Mouse (Mus musculus) liver, postnatal 0 days (tissue): Measurements from ENCODE around the gene Rgcc. TPM values are rescaled to one million over a fixed set of nuclear protein-coding genes. Genes with fewer than 3 reads are reported as not detected.

ENCODE experiments used
- ATAC-seq: fragments of 200-750 bp; cut with Nextera tagmentation; 2 replicates; pipeline ENCODE4 v1.8.0; 2017; ENCODE audit warnings: mild to moderate bottlenecking, moderate library complexity
- DNase-seq: peaks from one replicate; pipeline ENCODE4 v3.0.0-alpha.2; 2016
- H3K27ac ChIP-seq: fragments of 300-500 bp; sonication (generic); 2 replicates; pipeline ENCODE4 v1.5.1; 2014; ENCODE audit warnings: antibody characterized with exemption, moderate library complexity, mild to moderate bottlenecking, low read depth
- H3K27me3 ChIP-seq: fragments of 300-500 bp; sonication (generic); 2 replicates; pipeline ENCODE4 v1.6.1; 2014; ENCODE audit warnings: low read length, control low read depth, mixed read lengths; ENCODE audit not compliant: insufficient read depth
- H3K36me3 ChIP-seq: fragments of 300-500 bp; sonication (generic); replicated peaks from 2 replicates; pipeline ENCODE4 v1.6.1; 2014; ENCODE audit warnings: mild to moderate bottlenecking, control low read depth, low read length, moderate library complexity, mixed read lengths; ENCODE audit not compliant: insufficient read depth
- H3K4me1 ChIP-seq: fragments of 300-500 bp; sonication (generic); 2 replicates; pipeline ENCODE4 v1.6.1; 2014; ENCODE audit warnings: antibody characterized with exemption, mild to moderate bottlenecking, control low read depth; ENCODE audit not compliant: insufficient read depth
- H3K4me2 ChIP-seq: fragments of 300-500 bp; sonication (generic); 2 replicates; pipeline ENCODE4 v1.6.1; 2014; ENCODE audit warnings: low read depth, mild to moderate bottlenecking, low read length, moderate library complexity, mixed read lengths
- H3K4me3 ChIP-seq: fragments of 300-500 bp; sonication (generic); 2 replicates; pipeline ENCODE4 v1.5.1; 2014; ENCODE audit warnings: low read depth, low read length
- H3K9ac ChIP-seq: fragments of 300-500 bp; sonication (generic); replicated peaks from 2 replicates; pipeline ENCODE4 v1.6.1; 2014; ENCODE audit warnings: mild to moderate bottlenecking, moderate library complexity
- H3K9me3 ChIP-seq: fragments of 300-500 bp; sonication (generic); 2 replicates; pipeline ENCODE4 v1.6.1; 2016; ENCODE audit warnings: mild to moderate bottlenecking, control low read depth, low read length, mixed read lengths
- CTCF ChIP-seq: sonication (generic); IDR thresholded peaks from 2 replicates; pipeline ENCODE4 v1.5.1; 2016; ENCODE audit warnings: antibody characterized with exemption, low read depth
- EP300 ChIP-seq: IDR thresholded peaks from 2 replicates; pipeline ENCODE4 v1.6.1; 2016; ENCODE audit warnings: antibody characterized with exemption, low read depth, mild to moderate bottlenecking
- WGBS: fragments of 180-500 bp; shearing (Covaris S2); extraction: QIAGEN DNeasy Blood & Tissue Kit; methylation state at CpG from one replicate; pipeline ENCODE4 v1.1.7; 2014; ENCODE audit not compliant: insufficient replicate concordance; 5-methylcytosine and 5-hydroxymethylcytosine counted together
- polyA plus RNA-seq: library from polyadenylated mRNA; unstranded; fragments of >200 nt; fragmentation: Nextera tagmentation; extraction: Ambion mirVana; gene quantifications from 2 replicates; pipeline ENCODE4 v1.2.1, GENCODE M21; 2015

Gene Rgcc
- polyA plus RNA-seq, 1 experiment from 2014 or later, result 102 TPM

DNA sequence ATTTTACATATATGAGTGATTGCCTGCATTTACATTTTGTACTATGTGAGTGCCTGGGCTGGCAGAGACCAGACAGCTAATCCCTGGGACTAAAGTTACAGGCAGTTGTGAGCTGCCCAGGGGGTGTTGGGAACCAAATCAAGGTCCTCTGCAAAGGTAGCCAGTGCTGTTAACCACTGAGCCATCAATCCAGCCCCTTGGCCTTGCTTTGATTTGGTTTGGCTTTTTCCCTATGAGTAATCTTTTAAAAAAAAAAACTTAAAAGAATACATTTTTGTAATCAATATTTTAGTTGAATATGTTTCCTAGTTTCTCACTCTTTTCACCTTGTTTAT is 59.1 kb downstream of the Rgcc start:
- Histone ChIP-seq H3K9me3 (no peaks in the 10 kb centered on the region), H3K27me3 (no peaks in the 10 kb centered on the region), H3K36me3 (no peaks in the 10 kb centered on the region), H3K9ac (no peak overlapping the region), H3K4me1 (no peaks in the 10 kb centered on the region), H3K27ac (no peak overlapping the region), H3K4me3 (no peak overlapping the region), H3K4me2 (no peak overlapping the region)
- TF ChIP-seq CTCF (no peak), EP300 (no peak)
- ATAC-seq (no peak), DNase-seq (no peak)

- Histone ChIP-seq H3K4me2 (no peak overlapping the region), H3K9ac (no peak overlapping the region), H3K27me3 (no peaks in the 10 kb centered on the region), H3K4me1 (no peaks in the 10 kb centered on the region), H3K27ac (no peak overlapping the region), H3K4me3 (no peak overlapping the region), H3K9me3 (no peaks in the 10 kb centered on the region), H3K36me3 (no peaks in the 10 kb centered on the region)
- DNase-seq (no peak), ATAC-seq (no peak)
- TF ChIP-seq EP300, result no peak
- TF ChIP-seq CTCF, result no peak
- WGBS, result 59% methylated on average over 6 of the region's 6 CpGs
Measured at GRCm38 (mm10) chr14:79241656-79242385, 59.6 kb downstream of the Rgcc start.

- Histone ChIP-seq H3K4me2 (no peak overlapping the region), H3K9me3 (no peaks in the 10 kb centered on the region), H3K9ac (no peak overlapping the region), H3K4me3 (no peak overlapping the region), H3K27ac (no peak overlapping the region), H3K36me3 (no peaks in the 10 kb centered on the region), H3K4me1 (no peaks in the 10 kb centered on the region), H3K27me3 (no peaks in the 10 kb centered on the region)
- no peak for TF ChIP-seq CTCF
- no peak for TF ChIP-seq EP300
- ATAC-seq (no peak), DNase-seq (no peak)
- 72% methylated on average over 4 of the region's 4 CpGs for WGBS
Measured at GRCm38 (mm10) chr14:79241057-79241570, 60.3 kb downstream of the Rgcc start.

- H3K27me3 ChIP-seq, result no peaks in the 10 kb centered on the region
- H3K36me3 ChIP-seq, result no peaks in the 10 kb centered on the region
- ATAC-seq, result no peak
- no peak for DNase-seq
- no peak overlapping the region for H3K4me3 ChIP-seq
- no peak overlapping the region for H3K4me2 ChIP-seq
- TF ChIP-seq EP300, result no peak
- no peak for TF ChIP-seq CTCF
- no peak overlapping the region for H3K9ac ChIP-seq
- H3K4me1 ChIP-seq, result no peaks in the 10 kb centered on the region
- H3K27ac ChIP-seq, result no peak overlapping the region
- no peaks in the 10 kb centered on the region for H3K9me3 ChIP-seq
- WGBS, result 82% methylated on average over 12 of the region's 12 CpGs
Measured at GRCm38 (mm10) chr14:79239402-79239801, 62.0 kb downstream of the Rgcc start.

Other genes with a start within 250 kb of the Rgcc start
- not detected in 2 replicates for gene Zfp957, start 54.3 kb downstream of the Rgcc start, polyA plus RNA-seq
- 17.5 and 17.6 TPM in 2 replicates for gene Naa16, start 89.1 kb upstream of the Rgcc start, polyA plus RNA-seq
- gene Mtrf1, start 96.1 kb upstream of the Rgcc start, polyA plus RNA-seq, result 5.4 and 5.6 TPM in 2 replicates
- 2.6 and 3.0 TPM in 2 replicates for gene Kbtbd7, start 124.9 kb upstream of the Rgcc start, polyA plus RNA-seq
- gene Kbtbd6, start 150.2 kb upstream of the Rgcc start, polyA plus RNA-seq, result 1.8 and 2.4 TPM in 2 replicates
- 9.0 and 11.0 TPM in 2 replicates for gene Elf1, start 179.5 kb upstream of the Rgcc start, polyA plus RNA-seq
- gene Wbp4, start 179.9 kb upstream of the Rgcc start, polyA plus RNA-seq, result 15.1 and 16.2 TPM in 2 replicates